Mouse (Mus musculus) C2C12 (cell line): ENCODE measurements around the gene Spata7.

Source experiments
- CTCF ChIP-seq: IDR thresholded peaks from one replicate; pipeline ENCODE4 v1.5.1; 2011; ENCODE audit not compliant: control insufficient read depth, insufficient read depth, insufficient read length
- MAX ChIP-seq: IDR thresholded peaks from one replicate; pipeline ENCODE4 v1.6.1; 2011; ENCODE audit warnings: mild to moderate bottlenecking, control low read depth
- MYOD1 ChIP-seq: IDR thresholded peaks from one replicate; pipeline ENCODE4 v1.6.1; 2011; ENCODE audit warnings: low read depth; ENCODE audit not compliant: control insufficient read depth, insufficient read length
- MYOG ChIP-seq: IDR thresholded peaks from one replicate; pipeline ENCODE4 v1.6.1; 2011; ENCODE audit not compliant: control insufficient read depth, insufficient read length; ENCODE audit errors: extremely low read depth

GRCm38 (mm10) chr12:98716142-98716541 is 88.2 kb downstream of the Spata7 start:
- no peak for TF ChIP-seq MAX
- no peak for TF ChIP-seq CTCF
- TF ChIP-seq MYOD1: no peak
- TF ChIP-seq MYOG: no peak
